Mouse (Mus musculus) hindbrain, embryonic 11.5 days (tissue): ENCODE measurements around the gene Serpine1. TPM values are rescaled to one million over a fixed set of nuclear protein-coding genes. Genes with fewer than 3 reads are reported as not detected.

ENCODE experiments used
- ATAC-seq: fragments of 200-750 bp; cut with Nextera tagmentation; 2 replicates; pipeline ENCODE4 v1.8.0; 2017; ENCODE audit warnings: mild to moderate bottlenecking, moderate TSS enrichment, moderate library complexity; ENCODE audit not compliant: low FRiP score
- DNase-seq: peaks from one replicate; pipeline ENCODE4 v3.0.0-alpha.2; 2015; ENCODE audit warnings: low spot score
- H3K27ac ChIP-seq: fragments of 300-500 bp; sonication (generic); 2 replicates; pipeline ENCODE4 v1.5.1; 2014; ENCODE audit warnings: mild to moderate bottlenecking, low read depth, low read length
- H3K27me3 ChIP-seq: fragments of 300-500 bp; sonication (generic); 2 replicates; pipeline ENCODE4 v1.6.1; 2014; ENCODE audit warnings: mild to moderate bottlenecking, low read length, moderate library complexity, mixed read lengths; ENCODE audit not compliant: control insufficient read depth, insufficient read depth
- H3K36me3 ChIP-seq: fragments of 300-500 bp; sonication (generic); 2 replicates; pipeline ENCODE4 v1.6.1; 2014; ENCODE audit warnings: mild to moderate bottlenecking, low read length, moderate library complexity, mixed read lengths; ENCODE audit not compliant: control insufficient read depth, insufficient read depth
- H3K4me1 ChIP-seq: fragments of 300-500 bp; sonication (generic); replicated peaks from 2 replicates; pipeline ENCODE4 v1.6.1; 2014; ENCODE audit warnings: low read length, mixed read lengths; ENCODE audit not compliant: control insufficient read depth, insufficient read depth
- H3K4me2 ChIP-seq: fragments of 300-500 bp; sonication (generic); replicated peaks from 2 replicates; pipeline ENCODE4 v1.6.1; 2014; ENCODE audit warnings: mild to moderate bottlenecking, low read depth, low read length
- H3K4me3 ChIP-seq: fragments of 300-500 bp; sonication (generic); 2 replicates; pipeline ENCODE4 v1.5.1; 2014; ENCODE audit warnings: low read depth, low read length
- H3K9ac ChIP-seq: fragments of 300-500 bp; sonication (generic); 2 replicates; pipeline ENCODE4 v1.6.1; 2014; ENCODE audit warnings: low read depth, low read length
- H3K9me3 ChIP-seq: fragments of 300-500 bp; sonication (generic); 2 replicates; pipeline ENCODE4 v1.6.1; 2016; ENCODE audit warnings: low read length; ENCODE audit not compliant: control insufficient read depth
- WGBS: fragments of 180-500 bp; shearing (Covaris S2); extraction: QIAGEN DNeasy Blood & Tissue Kit; methylation state at CpG from one replicate; pipeline ENCODE4 v1.1.7; 2014; 5-methylcytosine and 5-hydroxymethylcytosine counted together
- polyA plus RNA-seq: library from polyadenylated mRNA; unstranded; fragments of >200 nt; fragmentation: Nextera tagmentation; extraction: Ambion mirVana; gene quantifications from 2 replicates; pipeline ENCODE4 v1.2.1, GENCODE M21; 2014

Gene Serpine1
- polyA plus RNA-seq, 1 experiment from 2014 or later, result 0.37 TPM

DNA sequence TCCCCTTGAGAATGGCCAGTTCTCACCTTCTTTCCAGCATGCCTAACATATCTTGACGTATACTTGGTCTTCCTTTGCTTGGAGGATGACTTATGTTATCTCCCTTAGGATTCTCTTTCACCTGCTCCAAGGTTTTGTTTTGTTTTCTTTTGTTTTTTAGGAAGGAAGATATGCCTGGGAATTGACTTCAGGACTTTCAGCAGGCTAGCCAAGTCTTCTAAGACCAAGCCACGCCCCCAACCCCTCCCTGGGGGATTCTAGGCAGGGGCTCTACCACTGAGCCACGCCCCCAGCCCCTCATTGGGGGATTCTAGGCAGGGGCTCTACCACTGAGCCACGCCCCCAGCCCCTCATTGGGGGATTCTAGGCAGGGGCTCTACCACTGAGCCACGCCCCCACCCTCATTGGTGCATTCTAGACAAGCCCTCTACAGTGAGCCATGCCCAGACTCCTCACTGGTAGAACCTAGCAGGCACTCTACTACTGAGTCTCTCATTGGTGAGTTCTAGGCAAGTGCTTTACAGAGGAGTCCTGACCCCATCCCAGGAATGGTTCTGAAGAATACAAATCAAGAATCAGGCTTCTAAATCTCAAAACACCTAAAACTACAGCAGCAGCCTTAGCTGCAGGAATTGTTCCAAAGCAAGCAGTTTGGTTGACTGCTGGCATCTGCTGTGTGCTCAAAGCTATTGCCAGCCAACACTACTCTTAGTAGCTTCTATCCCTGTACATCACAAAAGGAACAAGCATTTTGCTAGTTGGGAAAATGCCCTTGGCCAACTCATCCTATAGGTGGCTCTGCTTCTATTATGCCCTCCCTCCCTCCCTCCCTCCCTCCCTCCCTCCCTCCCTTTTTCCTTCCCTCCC, 39.7 kb upstream of the Serpine1 start:
- Histone ChIP-seq H3K9ac (no peak overlapping the region), H3K9me3 (no peaks in the 10 kb centered on the region), H3K36me3 (no peaks in the 10 kb centered on the region), H3K4me1 (0 out of 2 replicates have a peak, but pooled peaks cover 2% of the 10 kb centered on the region), H3K27me3 (no peaks in the 10 kb centered on the region; the same call in 1 of the 2 replicates), H3K4me3 (no peak overlapping the region), H3K4me2 (no peak overlapping the region), H3K27ac (no peak overlapping the region)
- WGBS, result 87% methylated on average over 3 of the region's 5 CpGs
- ATAC-seq, result no peak
- DNase-seq, result no peak

DNA sequence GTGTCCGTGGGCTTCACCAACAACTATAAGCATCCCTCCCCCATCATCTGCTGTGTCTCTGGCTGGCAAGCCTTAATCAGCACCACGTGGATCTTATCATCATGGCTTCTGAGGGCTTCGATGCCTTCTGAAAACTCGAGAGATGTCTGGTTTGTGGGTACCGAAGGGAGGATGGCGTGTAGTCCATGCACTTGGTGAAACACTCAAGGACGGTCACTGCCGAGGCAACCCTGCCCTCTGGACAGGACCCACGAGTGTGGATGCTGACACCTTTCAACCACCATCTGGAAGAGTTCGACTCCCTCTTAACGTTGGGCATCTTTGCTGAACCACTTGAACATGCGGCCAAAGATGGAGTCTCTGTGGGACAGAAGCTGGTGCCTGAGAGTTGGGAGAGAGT, 38.8 kb upstream of the Serpine1 start:
- H3K9me3 ChIP-seq, result no peaks in the 10 kb centered on the region
- no peaks in the 10 kb centered on the region for H3K36me3 ChIP-seq
- no peak overlapping the region for H3K4me3 ChIP-seq
- H3K27me3 ChIP-seq, result no peaks in the 10 kb centered on the region; the same call in 1 of the 2 replicates
- H3K4me1 ChIP-seq, result 0 out of 2 replicates have a peak, but pooled peaks cover 2% of the 10 kb centered on the region
- ATAC-seq, result no peak
- no peak overlapping the region for H3K27ac ChIP-seq
- 95% methylated on average over 12 of the region's 12 CpGs for WGBS
- H3K9ac ChIP-seq, result no peak overlapping the region
- H3K4me2 ChIP-seq, result no peak overlapping the region
- DNase-seq, result no peak

DNA sequence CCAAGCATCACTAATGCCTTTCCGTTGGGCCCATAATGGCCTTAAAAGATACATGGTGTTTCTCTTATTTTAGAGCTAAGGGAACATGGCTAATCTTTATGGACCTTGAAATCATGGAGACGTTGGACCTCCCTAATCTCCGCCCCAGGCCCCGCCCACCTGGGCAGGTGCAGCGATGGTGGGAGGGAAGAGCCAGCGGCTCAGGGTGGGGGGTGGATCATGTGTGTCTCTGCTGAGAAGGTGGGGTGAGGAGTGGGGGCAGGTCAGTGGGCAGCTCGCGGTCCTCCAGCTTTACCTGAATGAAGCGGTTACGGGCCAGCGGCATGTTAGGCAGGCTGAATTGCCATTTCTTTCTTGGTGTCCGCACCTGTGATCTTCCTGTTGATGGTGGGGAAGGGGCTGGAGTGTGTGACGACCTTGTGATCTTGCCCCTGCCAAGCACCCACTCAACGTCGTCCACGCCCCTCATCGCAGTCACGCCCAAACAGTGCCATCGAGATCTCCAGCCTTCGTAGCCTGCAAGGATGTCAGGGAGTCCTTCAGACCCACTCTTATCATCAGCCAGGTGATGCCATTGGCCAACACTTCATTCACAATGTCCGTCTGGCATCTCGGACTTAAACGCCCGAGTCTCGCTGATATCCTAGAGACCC, 38.0 kb upstream of the Serpine1 start:
- 61% methylated on average over 25 of the region's 25 CpGs for WGBS
- Histone ChIP-seq H3K36me3 (no peaks in the 10 kb centered on the region), H3K9ac (no peak overlapping the region), H3K9me3 (no peaks in the 10 kb centered on the region), H3K4me3 (no peak overlapping the region), H3K4me1 (0 out of 2 replicates have a peak, but pooled peaks cover 1% of the 10 kb centered on the region), H3K4me2 (no peak overlapping the region), H3K27ac (no peak overlapping the region), H3K27me3 (no peaks in the 10 kb centered on the region; the same call in 1 of the 2 replicates)
- DNase-seq (no peak), ATAC-seq (no peak)

DNA sequence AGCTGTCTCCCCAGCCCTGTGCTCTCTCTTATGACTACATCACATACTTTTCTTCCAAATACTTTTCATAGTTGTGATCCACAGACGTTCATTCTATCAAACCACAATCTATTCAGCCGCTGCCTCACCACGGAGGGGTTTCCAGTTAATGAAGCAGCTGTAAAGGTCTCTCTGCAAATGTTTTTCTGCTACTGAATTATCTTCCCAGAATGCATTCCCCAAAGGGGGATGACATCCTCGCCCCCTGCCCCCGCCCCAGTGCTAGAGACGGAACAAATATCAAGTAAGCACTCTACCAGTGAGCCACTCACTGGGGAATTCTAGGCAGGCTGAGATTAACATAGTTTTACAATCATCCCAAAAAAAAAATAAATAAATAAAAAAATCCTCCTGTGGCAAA, 36.0 kb upstream of the Serpine1 start:
- Histone ChIP-seq H3K9ac (no peak overlapping the region), H3K4me2 (no peak overlapping the region), H3K4me3 (no peak overlapping the region), H3K9me3 (no peaks in the 10 kb centered on the region), H3K27ac (no peak overlapping the region), H3K4me1 (no peaks in the 10 kb centered on the region), H3K36me3 (no peaks in the 10 kb centered on the region), H3K27me3 (no peaks in the 10 kb centered on the region; the same call in 1 of the 2 replicates)
- ATAC-seq (no peak), DNase-seq (no peak)
- 68% methylated on average over 6 of the region's 6 CpGs for WGBS

DNA sequence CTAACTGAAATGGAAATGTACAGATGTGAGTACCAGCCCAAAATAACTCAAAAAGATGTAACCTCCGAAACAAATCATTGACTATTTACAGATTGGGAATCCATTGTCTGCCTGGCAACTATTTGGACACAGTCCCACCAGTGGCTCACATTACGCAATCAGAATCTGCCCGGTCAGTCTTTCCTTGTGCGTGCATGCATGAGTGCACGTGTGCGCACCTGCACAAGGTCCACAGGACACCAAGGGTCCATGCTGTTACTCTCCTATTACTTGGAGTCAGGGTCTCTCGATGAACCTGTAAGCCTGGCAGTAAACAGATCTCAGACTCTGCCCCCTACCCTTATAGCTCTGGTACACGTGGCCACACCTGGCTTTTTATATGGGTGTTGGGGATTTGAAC, 35.6 kb upstream of the Serpine1 start:
- no peaks in the 10 kb centered on the region for H3K9me3 ChIP-seq
- DNase-seq, result no peak
- no peak overlapping the region for H3K4me2 ChIP-seq
- WGBS, result 81% methylated on average over 8 of the region's 8 CpGs
- H3K27me3 ChIP-seq, result no peaks in the 10 kb centered on the region; the same call in 1 of the 2 replicates
- H3K27ac ChIP-seq, result no peak overlapping the region
- ATAC-seq, result no peak
- no peaks in the 10 kb centered on the region for H3K36me3 ChIP-seq
- no peak overlapping the region for H3K9ac ChIP-seq
- H3K4me1 ChIP-seq, result no peaks in the 10 kb centered on the region
- no peak overlapping the region for H3K4me3 ChIP-seq

DNA sequence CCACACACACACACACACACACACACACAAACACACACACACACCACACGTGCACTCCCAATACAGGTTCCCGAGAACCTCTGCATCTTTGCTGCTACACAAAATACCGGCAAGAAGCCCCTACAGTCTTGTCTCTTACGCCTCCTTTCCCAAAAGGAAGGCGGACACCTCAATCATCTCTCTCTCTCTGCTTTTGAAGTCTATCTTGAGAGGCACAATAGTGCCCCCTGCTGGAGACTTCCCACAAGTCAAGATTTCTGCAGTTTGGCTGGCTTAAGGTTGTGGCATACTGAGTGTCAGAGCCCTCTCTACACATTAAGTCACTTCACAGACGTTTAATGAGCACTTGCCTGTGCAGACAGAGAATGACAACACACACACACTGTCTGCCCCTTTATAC, 35.0 kb upstream of the Serpine1 start:
- DNase-seq (peak; percentile 91), ATAC-seq (no peak)
- Histone ChIP-seq H3K9me3 (no peaks in the 10 kb centered on the region), H3K27me3 (no peaks in the 10 kb centered on the region; the same call in 1 of the 2 replicates), H3K4me2 (no peak overlapping the region), H3K4me3 (no peak overlapping the region), H3K4me1 (no peaks in the 10 kb centered on the region), H3K36me3 (no peaks in the 10 kb centered on the region), H3K9ac (no peak overlapping the region), H3K27ac (no peak overlapping the region)
- WGBS, result 8% methylated on average over 6 of the region's 6 CpGs

DNA sequence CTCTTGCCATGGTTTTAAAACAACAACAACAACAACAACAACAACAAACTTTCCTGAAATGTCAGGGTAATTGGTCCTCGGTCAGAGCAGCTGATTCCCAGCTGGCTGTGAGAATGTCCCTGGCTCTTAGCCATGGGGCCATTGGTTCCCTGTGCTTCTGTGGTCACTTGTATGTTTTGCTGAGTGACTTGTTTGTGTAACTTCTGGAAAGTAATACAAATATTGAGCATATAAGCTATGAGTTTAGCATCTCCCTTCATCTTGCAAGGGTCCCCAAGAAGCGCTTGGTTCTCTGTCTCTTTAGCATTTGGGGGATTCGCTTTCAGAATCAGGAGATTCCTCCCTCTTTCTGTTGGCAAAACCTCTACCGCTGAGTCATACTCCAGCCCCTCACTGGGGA, 34.4 kb upstream of the Serpine1 start:
- no peak for ATAC-seq
- Histone ChIP-seq H3K27ac (no peak overlapping the region), H3K9ac (no peak overlapping the region), H3K4me1 (no peaks in the 10 kb centered on the region), H3K36me3 (no peaks in the 10 kb centered on the region), H3K4me2 (no peak overlapping the region), H3K4me3 (no peak overlapping the region), H3K9me3 (no peaks in the 10 kb centered on the region), H3K27me3 (no peaks in the 10 kb centered on the region; the same call in 1 of the 2 replicates)
- DNase-seq, result no peak
- WGBS, result 84% methylated on average over 4 of the region's 4 CpGs

DNA sequence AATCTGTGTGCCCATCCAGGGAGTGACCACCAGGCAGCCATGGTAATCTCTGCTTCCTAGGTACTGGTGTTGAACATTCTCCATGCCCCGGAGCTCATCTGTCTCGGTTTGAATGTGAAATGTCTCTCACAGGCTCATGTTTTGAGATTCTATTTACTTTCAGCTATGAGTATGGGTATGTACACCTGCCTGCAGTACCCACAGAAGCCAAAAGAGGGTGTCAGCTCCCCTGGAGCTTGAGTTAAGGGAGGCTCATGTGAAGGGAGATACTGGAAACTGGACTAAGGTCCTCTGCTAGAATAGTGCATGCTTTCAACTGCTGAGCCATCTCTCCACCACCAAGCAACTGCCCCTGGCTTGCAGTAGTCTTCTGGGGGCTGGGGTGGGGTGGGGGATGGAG, 31.9 kb upstream of the Serpine1 start:
- Histone ChIP-seq H3K4me1 (no peaks in the 10 kb centered on the region), H3K9ac (no peak overlapping the region), H3K36me3 (no peaks in the 10 kb centered on the region), H3K4me3 (no peak overlapping the region), H3K27me3 (no peaks in the 10 kb centered on the region), H3K9me3 (no peaks in the 10 kb centered on the region), H3K27ac (no peak overlapping the region), H3K4me2 (no peak overlapping the region)
- ATAC-seq (no peak), DNase-seq (no peak)
- WGBS, result 92% methylated on average over 2 of the region's 2 CpGs
